Mouse (Mus musculus) kidney, adult 2 months (tissue): ENCODE measurements around the gene Siah2.

Source experiments
- CTCF ChIP-seq: fragments of 200-500 bp; conservative IDR thresholded peaks from 2 replicates; pipeline ENCODE4 v1.5.1; 2011; ENCODE audit warnings: low read depth, mild to moderate bottlenecking, control low read depth, low read length, moderate library complexity, mixed read lengths; ENCODE audit not compliant: insufficient read depth, insufficient read length
- POLR2A ChIP-seq: fragments of 200-500 bp; IDR thresholded peaks from one replicate; pipeline ENCODE4 v1.6.1; 2011; ENCODE audit warnings: low read depth, low read length, control low read depth

DNA sequence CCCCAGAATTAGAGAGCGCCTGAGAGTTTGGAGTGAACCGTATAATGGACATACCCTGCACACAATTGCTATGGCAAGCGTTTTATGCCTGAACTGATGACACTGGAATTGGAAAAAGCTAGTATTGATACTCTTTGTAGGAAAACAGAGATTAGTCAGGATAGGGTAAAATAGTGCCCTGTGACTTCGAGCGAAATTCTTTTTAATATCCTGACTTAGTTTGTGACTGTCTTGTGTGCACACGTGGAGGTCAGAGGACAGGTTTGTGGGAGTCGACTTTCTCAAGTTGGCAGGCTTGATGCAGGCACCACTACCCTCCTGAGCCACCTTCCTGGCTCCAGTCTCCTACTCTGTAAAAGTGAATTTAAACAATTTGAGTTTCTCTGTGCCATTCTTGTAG, 1.1 kb upstream of the Siah2 start:
- TF ChIP-seq CTCF, result no peak
- no peak for TF ChIP-seq POLR2A
